Comparison of ENCODE assay signal across 8 mouse cellular contexts in genomic region chr14:53101362-53101761, GRCm38 (mm10).
DNase-seq lines count a peak whose midpoint lies in the region; ATAC-seq and TF ChIP-seq lines count a peak whose summit lies in the region.
"Not testable (repeated sequence)": the region's sequence is repeated elsewhere in the genome, so short reads cannot be mapped to it uniquely, and the experiment has no call there.

No protein-coding gene starts in this region.

- H3K36me3 ChIP-seq in forebrain, postnatal 0 days (ENCODE audit: insufficient read depth); hindbrain, embryonic 10.5 days; liver, postnatal 0 days (replicated peaks; ENCODE audit: insufficient read depth, low read length): not testable (repeated sequence)

- peak; percentile 2 for DNase-seq in Muller cell, postnatal 12 days (ENCODE audit: inconsistent ontology term)
- DNase-seq in cerebellum, postnatal 14 days = peak; percentile 2 to 4
- not testable (repeated sequence) for DNase-seq in forebrain, postnatal 0 days; liver, postnatal 0 days
- peak; percentile 2 for DNase-seq in hindbrain, embryonic 10.5 days (ENCODE audit: low spot score)
- DNase-seq in kidney, postnatal 4 days = peak; percentile 6 to 9
- DNase-seq in naive thymus-derived CD4-positive, alpha-beta T cell, adult 2 months (ENCODE audit: low read depth) = peak; percentile 66
- DNase-seq in thymus, postnatal 25 days = peak; percentile 22

- not testable (repeated sequence) for H3K27ac ChIP-seq in forebrain, postnatal 0 days (ENCODE audit: low read depth, low read length); hindbrain, embryonic 10.5 days; liver, postnatal 0 days (ENCODE audit: low read depth)

- peak; percentile 38 for TF ChIP-seq CTCF in forebrain, postnatal 0 days (IDR thresholded peaks at IDR 0.05; ENCODE audit: low read depth)
- TF ChIP-seq CTCF in liver, postnatal 0 days (IDR thresholded peaks at IDR 0.05; ENCODE audit: low read depth) = peak; percentile 49

- H3K27me3 ChIP-seq in forebrain, postnatal 0 days (ENCODE audit: insufficient read depth, low read length); hindbrain, embryonic 10.5 days (ENCODE audit: insufficient read depth, poor library complexity, severe bottlenecking); liver, postnatal 0 days (ENCODE audit: insufficient read depth, low read length): not testable (repeated sequence)

- not testable (repeated sequence) for H3K4me1 ChIP-seq in forebrain, postnatal 0 days (ENCODE audit: insufficient read depth); hindbrain, embryonic 10.5 days (replicated peaks); liver, postnatal 0 days (ENCODE audit: insufficient read depth)

- ATAC-seq in forebrain, postnatal 0 days; liver, postnatal 0 days: not testable (repeated sequence)

- 32% methylated on average over 5 of the region's 5 CpGs for WGBS in forebrain, postnatal 0 days
- WGBS in hindbrain, embryonic 10.5 days = 31% methylated on average over 5 of the region's 5 CpGs
- WGBS in liver, postnatal 0 days (ENCODE audit: insufficient replicate concordance) = 21% methylated on average over 5 of the region's 5 CpGs

- H3K4me3 ChIP-seq in forebrain, postnatal 0 days (ENCODE audit: low read depth, low read length); hindbrain, embryonic 10.5 days; liver, postnatal 0 days (ENCODE audit: low read depth, low read length): not testable (repeated sequence)

- H3K9me3 ChIP-seq in forebrain, postnatal 0 days (ENCODE audit: low read length); hindbrain, embryonic 10.5 days; liver, postnatal 0 days (ENCODE audit: low read length): not testable (repeated sequence)

- H3K4me2 ChIP-seq in forebrain, postnatal 0 days (ENCODE audit: low read depth); liver, postnatal 0 days (ENCODE audit: low read depth, low read length): not testable (repeated sequence)

- not testable (repeated sequence) for H3K9ac ChIP-seq in forebrain, postnatal 0 days; liver, postnatal 0 days (replicated peaks)

- TF ChIP-seq EP300 in liver, postnatal 0 days (IDR thresholded peaks at IDR 0.05; ENCODE audit: low read depth) = not testable (repeated sequence)
